Mouse (Mus musculus) small intestine, adult 2 months (tissue): ENCODE results near the gene Vars2.

Experiments
- CTCF ChIP-seq: fragments of 200-500 bp; IDR thresholded peaks from 2 replicates; pipeline ENCODE4 v1.5.1; 2012; ENCODE audit warnings: low read depth, mild to moderate bottlenecking, control low read depth, inconsistent platforms, low read length, moderate library complexity, mixed read lengths; ENCODE audit not compliant: insufficient replicate concordance, insufficient read length; ENCODE audit errors: extremely low read depth
- POLR2A ChIP-seq: fragments of 200-500 bp; IDR thresholded peaks from 2 replicates; pipeline ENCODE4 v1.6.1; 2012; ENCODE audit warnings: low read depth, mild to moderate bottlenecking, control low read depth, inconsistent platforms, low read length, moderate library complexity

DNA sequence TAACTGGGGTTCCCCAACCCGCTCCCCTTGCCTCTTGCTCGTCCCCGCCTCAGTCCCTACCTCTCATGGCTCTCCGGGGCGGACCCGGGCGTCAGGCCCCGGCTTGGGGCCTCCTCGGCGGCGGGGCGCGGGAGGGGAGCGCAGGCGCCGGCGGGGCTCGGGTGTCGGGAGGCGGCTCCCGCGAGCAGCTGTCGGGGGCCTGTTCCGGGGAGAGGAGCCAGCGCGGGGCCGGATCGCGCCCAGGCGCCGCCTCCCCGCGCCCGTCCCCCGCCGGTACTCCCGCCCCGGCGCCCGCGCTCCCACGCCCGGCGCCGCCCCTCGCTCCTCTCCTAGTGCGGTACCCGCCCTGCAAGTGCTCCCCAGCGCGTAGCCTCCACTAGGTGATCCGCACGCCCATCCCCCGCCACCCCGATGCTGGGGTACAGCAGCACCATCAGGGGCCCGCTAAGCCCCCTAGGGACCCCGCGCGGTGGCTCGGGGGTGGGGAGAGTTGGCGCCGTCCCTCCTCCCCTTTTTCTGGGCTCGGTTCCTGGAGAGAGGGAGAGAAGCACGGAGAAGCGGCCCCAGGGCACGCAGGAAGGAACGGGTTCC lies 33.1 kb upstream of the Vars2 start:
- TF ChIP-seq CTCF (no peak), POLR2A (no peak; the same call in 1 of the 2 replicates)
